Mouse (Mus musculus) left cerebral cortex, postnatal 4 days (tissue): ENCODE measurements around the gene Ralgps1. TPM values are rescaled to one million over a fixed set of nuclear protein-coding genes. Genes with fewer than 3 reads are reported as not detected.

ENCODE experiments used
- DNase-seq: peaks from one replicate; pipeline ENCODE4 v3.0.0-alpha.2; 2022
- intact Hi-C: fragments of 180-260 bp; cut with DNase I; formaldehyde crosslinking; loops from one replicate; pipeline ENCODE4 v1.15.1; 2025
- total RNA-seq, 2 experiments: library from RNA; stranded (reverse); gene quantifications; 2 replicates each; pipeline ENCODE4 v1.2.3; 2021

Ralgps1 gene
- total RNA-seq, 2 experiments from 2014 or later: 117 to 123 TPM

DNA sequence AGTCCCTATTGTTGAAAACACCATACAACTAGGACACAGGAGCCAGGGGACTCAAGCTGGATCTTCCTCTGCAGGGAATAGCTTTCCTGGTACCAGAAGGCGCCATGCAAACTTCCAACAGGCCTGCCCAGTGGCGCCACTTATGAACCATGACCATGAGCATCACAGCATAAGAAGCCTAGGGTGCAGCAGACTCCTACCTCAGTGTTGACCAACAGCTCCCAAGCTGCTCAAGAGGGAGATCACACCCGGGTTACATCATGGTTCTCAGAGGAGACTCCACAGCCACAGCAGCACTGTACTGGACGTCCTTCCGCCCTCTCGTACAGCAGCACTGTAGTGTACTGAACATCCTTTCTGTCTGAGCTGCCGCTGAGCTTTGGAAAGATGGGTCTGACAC, 188.0 kb downstream of the Ralgps1 start:
- intact Hi-C loops: loop anchor here (10.0 kb wide), 1 partner anchor 141 kb away; no protein-coding TSS in a partner anchor
- DNase-seq: no peak

DNA sequence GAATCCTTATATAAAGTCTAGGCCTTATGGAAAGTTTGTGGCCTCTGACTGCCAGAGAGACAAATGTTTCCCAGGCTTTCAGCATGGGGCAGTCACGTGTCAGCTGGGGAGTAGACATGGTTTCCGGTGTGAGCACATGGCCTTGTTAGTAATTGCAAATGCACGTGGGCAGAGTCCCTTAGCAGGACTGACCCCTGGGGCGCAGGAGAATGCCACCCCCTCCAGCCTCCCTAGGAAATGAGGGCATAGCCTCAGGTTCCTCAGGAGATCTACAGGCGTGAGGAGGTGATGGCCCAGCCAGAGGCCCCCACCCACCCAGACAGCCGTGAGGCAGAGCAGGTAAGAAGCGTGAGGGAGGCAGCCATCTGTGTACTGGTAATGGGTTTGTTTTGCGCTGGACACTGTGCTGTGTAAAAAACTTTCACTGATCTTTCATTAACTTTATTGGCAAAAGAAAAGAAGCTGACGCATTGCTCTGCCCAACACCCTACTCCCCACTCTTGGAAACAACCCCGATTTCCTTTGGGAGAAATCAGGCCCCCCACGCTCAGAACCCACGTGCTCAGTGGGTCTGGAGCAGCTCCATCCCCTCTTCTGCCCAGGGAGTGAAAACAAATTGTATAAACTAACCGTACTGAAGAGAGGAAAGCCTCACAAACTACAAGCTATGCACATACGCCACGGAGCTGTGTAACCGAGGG, 191.2 kb downstream of the Ralgps1 start:
- intact Hi-C loops: loop anchor here (10.0 kb wide), 1 partner anchor 145 kb away; no protein-coding TSS in a partner anchor
- DNase-seq: no peak

DNA sequence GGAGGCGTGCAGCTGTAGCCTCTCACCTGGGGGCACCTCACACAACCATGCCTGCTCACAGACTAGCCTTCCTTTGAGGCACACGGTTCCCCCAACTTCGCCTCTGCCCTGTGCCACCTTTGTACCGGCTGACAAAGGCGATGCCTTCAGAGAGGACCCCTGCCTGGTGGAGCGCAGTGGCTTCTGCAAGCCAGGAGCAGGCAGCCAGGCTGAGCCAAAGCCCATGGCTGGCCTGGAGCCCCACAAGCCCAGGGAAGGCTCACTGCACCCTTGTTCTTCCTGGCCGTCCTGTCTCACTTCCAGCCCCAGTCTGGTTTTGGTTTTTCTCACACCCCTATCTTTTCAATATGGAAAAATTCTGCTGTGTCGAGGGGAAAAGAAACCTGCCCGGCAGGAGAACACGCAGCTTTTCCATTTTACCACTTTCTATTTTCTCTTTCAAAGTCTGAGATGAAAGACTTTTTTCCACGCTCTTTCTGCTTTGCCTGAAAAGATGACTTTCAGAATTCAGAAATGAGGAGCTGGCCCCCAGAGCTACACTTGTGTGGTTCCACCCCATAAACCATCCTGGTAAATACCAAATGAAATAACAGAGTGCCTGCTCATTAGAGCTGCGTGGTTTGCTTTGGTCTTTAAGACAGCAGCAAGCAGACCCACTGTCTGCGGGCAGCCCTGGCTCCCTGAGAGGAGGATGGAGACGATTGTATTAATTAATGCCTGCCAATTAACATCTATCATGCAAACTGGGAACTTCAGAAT, 191.9 kb downstream of the Ralgps1 start:
- intact Hi-C loops: no loop called here
- peak; percentile 67 for DNase-seq

DNA sequence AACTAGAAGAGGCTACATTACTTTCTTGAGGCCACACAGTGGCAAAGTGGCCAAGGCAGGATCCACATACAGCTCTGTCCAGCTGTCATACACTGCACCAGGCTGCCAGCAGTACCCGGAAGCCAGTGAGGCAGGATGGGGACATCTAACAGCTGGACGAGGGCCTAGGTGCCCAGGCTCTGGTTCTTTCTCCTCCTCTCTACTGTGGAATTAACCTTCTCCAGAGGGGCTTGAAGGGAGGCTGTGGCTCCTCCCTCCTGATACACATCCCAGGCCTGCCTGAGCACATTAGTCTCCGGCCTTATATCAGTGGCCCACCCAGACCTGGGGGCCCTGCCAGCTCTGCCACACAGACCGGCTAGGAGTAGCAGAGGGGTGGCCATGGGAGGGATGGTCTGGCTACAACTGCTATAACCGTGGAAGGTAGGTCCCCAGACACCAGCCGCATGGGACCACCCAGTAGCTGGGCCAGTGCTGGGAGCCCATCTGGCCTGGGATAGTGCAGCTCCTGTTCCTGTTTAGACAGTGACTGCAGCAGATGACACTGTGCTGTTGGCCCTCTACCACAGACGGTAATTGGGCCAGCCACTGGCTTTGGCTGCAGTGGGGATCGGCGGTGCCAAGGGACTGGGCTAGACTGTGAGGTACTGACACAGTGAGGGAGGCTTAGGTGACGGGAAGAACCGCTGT, 192.9 kb downstream of the Ralgps1 start:
- intact Hi-C loops: no loop called here
- peak; percentile 92 for DNase-seq

DNA sequence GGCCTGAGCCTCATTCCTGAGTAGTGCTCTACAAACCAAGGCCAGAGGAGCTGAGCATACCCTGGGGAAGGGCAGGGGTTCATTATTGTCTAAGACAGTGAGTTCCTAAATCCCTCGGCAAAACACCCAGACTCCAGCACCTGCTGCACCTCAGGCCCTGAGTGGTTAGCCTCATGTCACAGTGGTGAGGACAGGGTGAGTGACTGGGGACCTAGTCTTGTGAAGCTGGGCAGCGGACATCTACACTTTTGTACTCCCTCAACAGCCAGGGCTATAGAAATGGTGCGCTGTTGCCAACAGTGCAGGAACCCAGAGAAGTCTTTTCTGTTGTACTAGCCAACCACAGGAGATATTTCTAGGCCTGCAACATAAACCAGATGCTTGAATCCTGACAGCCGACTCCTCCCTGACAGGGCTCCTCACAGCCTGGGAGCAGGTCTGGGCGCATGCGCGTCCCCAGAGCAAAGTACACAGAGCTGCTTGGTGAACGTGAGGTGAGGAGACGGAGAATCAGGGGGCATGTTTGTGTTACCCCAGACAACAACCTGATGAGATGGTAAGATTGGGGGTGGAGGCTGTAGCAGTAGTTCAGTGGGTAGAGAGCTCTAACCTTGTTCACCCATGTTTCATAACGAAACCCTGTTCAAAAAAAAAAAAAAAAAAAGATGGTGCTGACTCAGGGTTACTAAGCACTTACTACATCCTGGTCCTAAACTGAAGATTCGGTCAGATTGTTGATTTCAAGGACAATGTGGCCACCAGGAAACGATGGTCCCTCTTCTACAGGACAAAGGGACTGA, 193.6 kb downstream of the Ralgps1 start:
- intact Hi-C loops: no loop called here
- no peak for DNase-seq

DNA sequence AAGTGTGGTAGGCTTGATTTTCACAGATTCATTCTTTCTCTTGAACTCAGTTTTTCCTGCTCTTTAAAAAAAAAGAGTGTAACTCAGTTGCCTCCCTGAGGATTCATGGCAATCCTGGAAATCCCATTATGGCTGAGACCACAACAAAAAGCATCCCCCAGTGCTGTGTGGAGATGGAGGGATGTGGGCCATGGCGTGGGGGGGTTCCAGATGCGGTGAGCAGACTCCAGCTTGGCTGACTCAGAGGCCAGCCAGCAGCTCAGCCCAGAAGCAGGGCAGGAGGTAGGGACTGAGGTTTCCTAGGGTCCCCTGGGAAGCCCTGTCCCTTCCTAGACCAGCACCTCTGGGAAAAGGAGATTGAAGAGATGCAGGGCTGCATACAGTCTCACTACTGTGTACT, 194.4 kb downstream of the Ralgps1 start:
- no peak for DNase-seq
- intact Hi-C loops: no loop called here

DNA sequence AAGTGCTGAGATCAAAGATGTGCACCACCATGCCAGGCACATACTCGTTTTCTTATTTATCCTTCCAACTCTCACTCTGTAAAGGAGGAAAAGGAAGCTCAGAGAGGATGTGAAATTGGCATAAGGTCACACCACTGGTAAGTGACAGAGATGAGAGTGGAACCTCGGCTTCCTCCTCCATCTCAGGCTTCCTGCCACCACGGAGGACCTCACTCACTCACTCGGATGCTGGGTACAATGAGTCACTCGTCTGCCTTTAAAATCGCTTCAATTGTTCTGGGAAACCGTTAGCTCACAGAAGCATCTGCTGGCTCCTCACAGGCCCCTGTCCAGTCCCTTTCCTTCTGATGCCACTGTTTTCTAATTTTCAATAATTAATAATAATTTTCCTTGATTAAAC, 194.8 kb downstream of the Ralgps1 start:
- no peak for DNase-seq
- intact Hi-C loops: no loop called here

DNA sequence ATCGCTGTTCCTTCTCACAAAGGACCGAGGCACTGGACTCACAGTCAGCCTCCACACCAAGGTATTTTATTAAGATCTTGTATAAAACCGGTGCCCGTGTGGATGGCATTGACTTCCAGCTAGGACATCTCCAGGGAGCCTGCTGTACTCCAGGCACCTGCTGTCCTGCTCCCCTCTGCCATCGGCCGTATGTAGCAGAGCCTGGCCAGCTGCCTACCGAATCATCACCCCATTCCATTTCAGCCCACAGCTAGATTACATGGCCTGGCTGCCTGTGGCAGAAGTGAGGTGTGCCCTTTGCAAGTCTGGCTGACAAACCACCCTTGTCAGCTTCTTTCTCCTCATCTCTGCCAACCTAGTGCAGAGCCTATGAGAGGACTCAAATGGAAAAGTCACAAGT, 197.6 kb downstream of the Ralgps1 start:
- intact Hi-C loops: no loop called here
- peak; percentile 43 for DNase-seq

DNA sequence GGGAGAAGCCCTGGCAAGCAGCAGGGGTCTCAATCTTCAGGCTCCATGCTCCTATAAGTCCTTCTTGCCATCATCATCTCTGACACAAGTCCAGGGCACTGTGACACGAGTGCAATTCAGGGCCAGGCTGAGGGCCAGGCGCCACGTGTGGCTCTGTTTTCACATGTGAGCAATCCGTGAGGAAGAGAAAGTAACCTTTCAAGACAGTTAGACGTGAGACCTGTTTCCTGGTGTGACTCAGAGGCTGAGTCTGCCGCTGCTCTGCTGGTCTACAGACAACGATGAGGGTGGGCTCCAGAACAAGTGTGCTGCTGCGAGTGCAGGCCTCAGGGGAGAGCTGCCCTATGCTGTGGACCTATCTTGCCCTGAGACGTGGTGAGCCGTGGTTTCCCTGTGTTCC, 198.2 kb downstream of the Ralgps1 start:
- intact Hi-C loops: no loop called here
- DNase-seq: no peak

DNA sequence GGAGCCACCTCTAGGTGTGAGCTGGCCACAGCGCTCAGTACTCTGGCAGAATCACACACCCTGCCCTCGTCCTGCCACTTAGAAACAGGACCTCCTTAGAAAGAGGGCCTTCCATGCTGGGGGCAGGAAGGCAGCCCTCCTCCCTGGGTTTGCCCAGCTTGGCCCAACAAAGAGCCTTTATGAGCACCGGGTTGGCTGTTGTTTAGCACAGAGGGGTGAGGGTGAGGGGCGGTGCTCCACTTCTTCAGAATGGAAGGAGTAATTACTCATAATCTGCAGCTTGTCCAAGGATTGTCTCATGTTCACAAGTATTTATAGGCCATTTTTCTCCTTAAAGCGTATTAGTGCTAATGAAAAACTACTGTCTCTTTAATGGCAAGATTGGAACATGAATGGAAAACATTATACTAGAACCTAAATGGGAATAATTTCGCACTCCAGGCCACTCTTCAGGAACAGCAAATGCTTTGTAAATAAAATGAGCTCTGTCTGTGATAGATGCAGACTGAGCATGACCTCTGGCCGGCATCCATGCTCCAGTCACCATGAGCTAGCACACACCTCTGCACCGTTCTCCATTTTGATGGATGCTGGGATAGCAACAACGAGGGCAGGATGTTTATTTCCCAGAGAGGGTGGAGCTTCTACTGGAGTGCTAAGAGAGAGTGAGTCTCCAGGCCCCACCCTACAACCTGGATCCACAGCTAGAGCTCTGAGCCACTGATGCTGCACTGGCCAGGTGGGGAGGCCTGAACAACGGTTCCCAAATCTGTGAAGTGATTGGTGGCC, 200.3 kb downstream of the Ralgps1 start:
- no peak for DNase-seq
- intact Hi-C loops: no loop called here

DNA sequence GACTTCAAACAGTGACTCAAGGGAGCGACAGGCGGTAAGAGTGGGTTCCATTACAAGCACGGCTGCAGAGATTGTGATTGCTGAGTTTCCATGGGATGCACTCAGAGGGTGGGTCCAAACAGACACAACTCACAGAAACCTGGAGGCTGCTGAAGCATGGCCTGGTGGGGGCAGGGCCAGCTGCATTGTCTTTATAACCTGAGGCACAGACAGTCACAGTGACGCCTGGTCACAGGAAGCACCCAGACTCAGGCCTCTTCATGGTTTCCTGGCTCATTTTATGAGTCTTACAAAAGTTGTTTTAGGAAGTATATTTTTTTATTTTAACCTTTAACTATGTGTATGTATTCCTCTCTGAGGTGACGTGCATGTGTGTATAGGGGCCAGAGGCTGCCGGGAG, 201.8 kb downstream of the Ralgps1 start:
- intact Hi-C loops: no loop called here
- no peak for DNase-seq

DNA sequence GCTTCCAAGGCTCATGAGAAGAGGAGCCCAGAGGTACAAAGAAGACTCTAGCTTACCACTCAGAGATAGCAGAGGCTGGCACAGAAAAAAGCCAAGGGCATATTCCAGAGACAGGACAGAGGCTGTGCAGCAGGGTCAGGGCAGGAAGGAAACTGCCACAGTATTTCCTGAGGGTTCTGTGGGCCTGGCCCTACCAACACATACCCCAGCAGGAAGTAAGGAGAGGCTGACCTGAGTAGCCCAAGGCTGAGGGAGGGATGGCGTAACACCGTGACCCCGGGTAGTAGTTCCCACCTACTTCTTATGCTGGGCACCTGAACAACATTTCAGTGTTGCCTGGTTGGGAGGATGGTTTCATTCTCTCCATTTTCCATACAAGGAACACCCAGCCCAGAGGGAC, 204.2 kb downstream of the Ralgps1 start:
- intact Hi-C loops: no loop called here
- no peak for DNase-seq

DNA sequence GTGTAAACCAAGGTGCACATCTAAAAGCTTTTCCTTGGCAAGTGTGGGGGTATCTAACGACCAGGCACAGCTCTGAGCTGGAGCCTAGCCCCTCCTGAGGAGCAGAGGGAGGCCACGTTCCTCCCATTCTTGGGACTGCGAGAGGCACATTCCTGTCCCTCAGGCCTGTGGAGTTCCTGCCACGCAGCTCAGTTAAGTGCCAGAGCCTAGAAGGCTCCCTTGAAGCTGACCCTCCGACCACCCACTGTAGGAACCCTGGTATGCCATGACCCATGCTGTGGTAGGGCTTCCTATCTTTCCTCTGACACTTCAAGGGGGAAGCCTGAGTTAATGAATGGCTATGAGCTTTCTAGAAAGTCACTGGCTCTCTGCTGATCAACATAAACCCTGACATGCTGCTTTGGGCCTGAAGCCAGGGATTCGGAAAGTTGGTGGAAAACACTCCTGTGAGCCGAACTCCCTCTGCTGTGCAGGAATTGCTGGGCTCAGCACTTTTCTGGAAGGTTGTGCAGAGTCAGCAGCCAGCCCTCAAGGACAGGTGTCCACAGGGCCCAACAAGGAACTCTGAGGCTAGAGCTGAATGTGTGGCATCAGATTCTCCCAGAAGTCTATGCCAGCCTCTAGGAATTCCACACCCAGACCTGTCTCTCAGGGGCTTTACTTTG, 205.4 kb downstream of the Ralgps1 start:
- DNase-seq: no peak
- intact Hi-C loops: no loop called here

DNA sequence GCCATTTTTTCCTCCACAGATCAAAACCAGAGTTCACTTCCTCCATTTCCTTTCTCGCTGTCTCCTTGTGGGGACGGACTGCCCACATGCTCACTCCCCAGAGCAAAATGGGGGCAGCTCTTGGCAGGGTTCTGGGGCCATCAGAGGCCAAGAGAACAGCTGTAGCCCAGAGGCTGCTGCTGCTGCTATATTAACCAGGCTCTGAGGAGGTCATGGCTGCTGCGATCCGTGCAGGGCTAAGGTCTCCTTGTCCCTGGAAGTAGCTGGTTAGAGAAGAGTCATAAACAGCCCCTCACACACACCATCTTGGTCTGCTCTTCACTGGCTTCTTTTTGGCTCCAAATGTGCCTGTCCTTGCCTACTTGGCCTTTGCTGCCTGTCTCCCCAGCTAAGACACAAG, 206.1 kb downstream of the Ralgps1 start:
- intact Hi-C loops: no loop called here
- DNase-seq: no peak

DNA sequence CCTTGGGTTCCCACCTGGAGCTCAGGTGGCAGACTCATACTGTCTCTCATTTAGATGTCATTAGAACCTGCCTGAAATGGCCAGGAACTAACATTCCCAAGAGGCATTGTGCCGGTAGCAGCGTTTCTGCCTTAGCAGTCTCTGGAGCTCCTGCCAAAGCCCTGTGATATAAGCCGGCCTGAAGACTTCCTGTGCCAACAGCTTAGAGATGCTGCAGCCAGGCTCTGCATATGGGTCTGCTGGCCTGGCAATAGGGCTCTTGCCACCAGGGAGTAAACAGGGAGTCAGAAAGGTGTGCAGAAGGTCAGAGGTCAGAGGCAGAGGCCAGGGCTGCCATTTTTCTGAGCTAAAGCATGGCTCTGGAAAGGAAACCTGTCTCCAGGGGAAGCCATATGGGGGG, 206.6 kb downstream of the Ralgps1 start:
- peak; percentile 47 for DNase-seq
- intact Hi-C loops: no loop called here

DNA sequence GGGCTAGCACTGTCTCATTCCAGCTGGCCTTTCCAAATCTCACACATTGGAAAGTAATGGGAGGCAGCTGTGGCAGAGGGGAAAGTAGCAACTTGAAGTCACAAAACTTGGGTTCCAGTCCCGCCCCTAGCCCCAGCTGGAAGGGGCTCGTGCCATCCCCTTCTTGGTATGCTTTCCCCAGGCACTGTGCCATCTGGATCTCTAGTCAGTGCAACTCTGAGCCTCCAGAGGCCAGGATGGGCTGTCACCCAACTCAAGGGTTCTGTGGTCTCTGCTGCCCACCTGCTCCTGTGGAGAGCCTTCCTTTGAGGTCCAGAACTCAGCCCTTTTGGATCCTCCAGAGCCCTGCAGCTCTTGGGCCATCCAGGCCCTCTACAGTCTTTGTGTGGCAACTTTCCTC, 209.2 kb downstream of the Ralgps1 start:
- DNase-seq: peak; percentile 72
- intact Hi-C loops: no loop called here

DNA sequence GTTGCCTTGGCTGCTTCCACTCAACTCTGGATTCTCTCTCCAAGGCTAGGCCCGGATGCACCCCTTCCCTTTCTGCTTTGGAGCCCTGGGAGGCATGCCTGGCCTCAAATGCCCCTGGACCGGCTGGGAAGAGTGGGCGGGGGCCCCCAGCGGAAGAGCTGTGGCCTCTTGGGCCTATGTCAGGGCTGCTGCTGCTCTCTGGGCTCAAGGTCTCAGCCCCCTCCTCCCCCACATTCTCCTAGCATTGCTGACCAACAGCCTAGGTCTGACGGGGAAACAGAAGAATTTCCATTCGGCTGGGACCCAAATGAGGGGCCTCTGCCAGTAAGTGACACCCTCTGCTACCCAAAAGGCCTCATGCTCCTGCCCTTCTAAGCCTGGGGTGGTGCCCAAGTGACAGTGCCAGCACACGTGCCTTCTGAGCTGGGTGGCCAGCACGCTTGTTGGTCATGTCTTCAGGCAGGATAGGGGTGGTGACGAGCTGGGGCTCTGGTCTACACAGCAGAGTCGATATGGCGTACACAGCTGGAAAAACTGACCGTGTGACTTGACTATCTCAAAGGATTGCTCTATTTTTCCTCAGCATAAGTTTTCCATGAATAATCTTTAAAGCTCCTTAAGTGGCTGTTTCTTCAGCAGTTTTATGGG, 210.8 kb downstream of the Ralgps1 start:
- intact Hi-C loops: no loop called here
- DNase-seq: no peak

DNA sequence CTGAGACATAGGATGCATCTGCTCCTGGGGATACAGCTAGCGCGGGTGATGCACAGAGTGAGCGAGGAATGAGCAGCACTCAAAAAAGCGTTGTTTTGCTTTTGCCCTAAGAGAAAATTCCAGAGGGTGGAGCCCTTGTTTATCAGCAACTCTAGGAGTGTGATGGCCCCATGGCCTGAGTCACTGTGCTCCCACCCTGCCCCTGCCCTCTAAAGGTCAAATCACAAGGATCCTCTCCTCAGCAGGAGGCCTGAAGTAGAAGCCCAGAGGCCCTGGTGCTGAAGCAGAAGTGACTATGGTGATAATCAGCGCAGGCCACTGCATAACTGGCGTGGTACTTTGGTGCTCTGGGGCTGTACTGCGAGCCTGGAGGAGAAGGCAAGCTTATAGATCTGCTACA, 211.7 kb downstream of the Ralgps1 start:
- intact Hi-C loops: no loop called here
- DNase-seq: no peak

DNA sequence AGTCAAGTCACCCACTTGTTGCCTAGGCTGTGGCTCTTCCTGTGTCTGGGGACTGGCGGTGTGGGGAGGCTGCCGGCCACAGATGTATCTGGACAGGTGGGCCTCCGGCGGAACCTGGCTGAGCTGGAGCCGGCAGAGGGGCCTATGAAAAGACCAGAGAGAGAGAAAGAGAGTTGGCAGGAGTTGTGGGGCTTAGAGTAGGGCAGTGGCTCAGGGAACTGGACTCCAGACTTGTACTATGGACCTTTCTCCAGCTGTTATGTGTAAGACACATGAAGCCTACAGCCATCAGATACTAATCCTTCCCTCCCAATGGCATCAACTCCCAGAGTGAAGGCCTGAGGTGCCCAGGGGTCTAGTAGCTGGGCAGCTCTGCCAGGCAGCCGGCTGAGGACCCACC, 212.4 kb downstream of the Ralgps1 start:
- no peak for DNase-seq
- intact Hi-C loops: no loop called here
